Mouse (Mus musculus) heart, postnatal 14 days (tissue): ENCODE measurements at regions not wholly inside any gene's neighbourhood (a gene's known extent, or its start where the extent isn't known, plus 50 kb on each side); places are given as distances from the start of the nearest gene placed in this dataset.
"Not testable (repeated sequence)": the region's sequence is repeated elsewhere in the genome, so short reads cannot be mapped to it uniquely, and the experiment has no call there.

Experiments
- DNase-seq, 2 experiments: peaks; one replicate each; pipeline ENCODE4 v3.0.0; 2021 to 2022
- intact Hi-C: fragments of 180-260 bp; cut with DNase I; formaldehyde crosslinking; loops from one replicate; pipeline ENCODE4 v1.15.1; 2025

DNA sequence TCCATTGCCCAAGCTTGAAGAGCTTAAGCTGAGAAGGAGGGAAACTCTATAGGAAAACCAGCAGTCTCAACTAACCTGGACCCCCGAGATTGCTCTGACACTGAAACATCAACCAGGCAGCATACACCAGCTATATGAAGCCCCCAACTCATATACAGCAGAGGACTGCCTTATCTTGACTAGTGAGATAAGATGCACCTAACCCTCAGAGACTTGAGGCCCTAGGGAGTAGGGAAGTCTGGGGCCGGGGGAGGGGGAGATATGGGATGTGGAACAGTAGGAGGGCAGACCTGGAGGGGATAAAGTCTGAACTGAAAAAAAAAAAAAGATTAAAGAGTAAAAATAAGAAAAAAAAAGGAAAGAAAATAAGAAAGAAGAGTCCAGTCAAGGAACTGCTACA is 540.5 kb upstream of the Pkdcc start:
- no peak for DNase-seq
- intact Hi-C loops: no loop called here

- DNase-seq, intact Hi-C loops: not testable (repeated sequence)
Observed at GRCm38 (mm10) chr17:82666557-82666956, 548.5 kb upstream of the Pkdcc start.

GRCm38 (mm10) chr17:82664352-82664751 is 550.7 kb upstream of the Pkdcc start:
- DNase-seq: no peak
- intact Hi-C loops: no loop called here

GRCm38 (mm10) chr17:82636459-82637189 is 578.5 kb upstream of the Pkdcc start:
- intact Hi-C loops: no loop called here
- no peak for DNase-seq

GRCm38 (mm10) chr17:82635849-82636248 is 579.2 kb upstream of the Pkdcc start:
- no peak for DNase-seq
- intact Hi-C loops: no loop called here

DNA sequence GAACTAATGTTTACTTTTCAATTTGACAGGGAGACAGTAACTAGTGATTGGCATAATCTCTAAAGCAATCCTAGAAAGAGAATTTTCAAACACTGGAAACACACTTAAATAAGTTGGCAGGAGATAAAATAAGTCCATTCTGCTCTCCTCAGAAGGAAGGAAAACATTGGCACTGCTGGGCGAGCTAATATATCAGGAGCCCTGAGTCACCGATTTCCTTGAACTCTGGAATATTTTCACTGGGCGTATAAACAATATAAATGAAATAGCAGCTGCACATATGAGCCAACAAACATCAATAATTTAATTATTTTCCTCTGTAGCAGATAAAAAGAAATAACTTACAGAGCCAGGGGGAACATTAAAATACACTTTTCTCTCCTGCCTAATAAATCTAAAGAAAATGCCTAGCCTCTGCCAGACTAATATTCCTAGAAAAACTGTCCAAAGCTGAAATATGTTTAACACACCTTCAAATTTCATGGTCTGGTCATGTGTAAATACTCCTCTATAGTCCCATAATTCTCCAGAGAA is 608.4 kb upstream of the Pkdcc start:
- intact Hi-C loops: no loop called here
- DNase-seq: no peak

GRCm38 (mm10) chr17:82583801-82584200 is 631.3 kb upstream of the Pkdcc start:
- DNase-seq: no peak
- intact Hi-C loops: no loop called here

- intact Hi-C loops: no loop called here
- peak; percentile 8 to 24 for DNase-seq
Observed at GRCm38 (mm10) chr17:82533521-82533920, 681.6 kb upstream of the Pkdcc start.

DNA sequence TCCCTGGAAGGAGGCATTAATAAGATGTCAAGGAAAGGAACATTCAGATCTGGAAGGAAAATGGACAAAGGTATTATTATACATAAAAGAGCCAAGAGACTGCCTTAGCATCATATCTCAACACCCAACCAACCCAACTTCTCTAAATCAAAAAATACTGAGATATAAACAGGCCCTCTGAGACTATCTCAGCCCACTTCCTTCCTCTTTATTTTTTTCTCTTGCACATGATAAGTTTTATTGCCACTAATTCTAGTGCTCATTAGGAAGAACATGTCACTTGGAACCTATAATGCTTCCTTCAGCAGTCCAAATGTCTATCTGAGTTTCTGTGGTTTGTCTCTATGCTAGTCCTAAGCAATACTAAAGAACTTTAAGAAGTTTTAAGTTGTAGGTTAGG is 697.0 kb upstream of the Pkdcc start:
- intact Hi-C loops: no loop called here
- DNase-seq: no peak

- intact Hi-C loops: no loop called here
- DNase-seq: no peak
Observed at GRCm38 (mm10) chr17:82516850-82517249, 698.2 kb upstream of the Pkdcc start.

GRCm38 (mm10) chr17:82513816-82514215 is 701.3 kb upstream of the Pkdcc start:
- DNase-seq: no peak
- intact Hi-C loops: no loop called here

GRCm38 (mm10) chr17:82504291-82504690 is 710.8 kb upstream of the Pkdcc start:
- intact Hi-C loops: no loop called here

GRCm38 (mm10) chr17:82485544-82485943 is 729.5 kb upstream of the Pkdcc start:
- intact Hi-C loops: no loop called here
- DNase-seq: no peak

More at GRCm38 (mm10) chr17:82504291-82504690, 710.8 kb upstream of the Pkdcc start:
- no peak for DNase-seq

DNA sequence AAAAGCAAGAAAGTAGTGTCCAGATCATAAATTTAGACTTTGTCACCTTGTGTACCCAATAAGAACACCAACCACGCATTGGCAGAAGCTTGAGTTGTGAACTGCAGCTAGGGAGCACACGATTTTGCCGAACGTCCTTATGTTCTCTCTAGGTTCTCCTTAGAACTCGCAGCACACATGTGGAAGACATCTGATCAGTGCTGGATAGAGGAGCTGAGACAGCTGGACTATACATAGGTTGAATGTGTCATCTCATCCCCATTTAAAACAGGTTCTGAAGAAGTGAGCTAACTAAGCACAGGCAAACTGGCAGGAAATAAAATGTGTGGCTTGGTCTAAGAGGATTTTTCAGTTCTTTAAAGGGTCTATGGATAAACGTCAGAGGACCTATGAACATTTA is 730.5 kb upstream of the Pkdcc start:
- intact Hi-C loops: no loop called here
- no peak for DNase-seq

DNA sequence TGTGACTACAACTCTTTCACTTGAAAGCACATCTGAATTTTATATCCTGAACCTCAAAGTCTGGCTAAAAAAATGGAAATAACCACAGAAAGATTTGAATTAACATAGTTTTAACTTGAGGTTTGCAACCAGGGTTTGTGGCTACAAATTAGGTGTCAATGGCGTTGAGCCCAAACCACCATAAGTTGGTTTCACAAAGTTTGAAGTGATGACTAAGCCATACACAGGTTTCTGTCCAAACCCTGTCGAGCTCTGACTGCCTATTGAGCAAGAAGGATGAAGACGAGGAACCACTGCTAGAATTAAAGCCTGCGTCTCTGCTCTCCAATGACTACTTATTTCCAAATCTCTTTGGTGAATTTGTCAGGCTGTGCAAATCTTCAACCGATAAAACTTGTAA is 719.8 kb upstream of the Slc8a1 start:
- intact Hi-C loops: no loop called here
- DNase-seq: no peak

GRCm38 (mm10) chr17:82453847-82454246 is 715.7 kb upstream of the Slc8a1 start:
- DNase-seq: no peak
- intact Hi-C loops: no loop called here

DNA sequence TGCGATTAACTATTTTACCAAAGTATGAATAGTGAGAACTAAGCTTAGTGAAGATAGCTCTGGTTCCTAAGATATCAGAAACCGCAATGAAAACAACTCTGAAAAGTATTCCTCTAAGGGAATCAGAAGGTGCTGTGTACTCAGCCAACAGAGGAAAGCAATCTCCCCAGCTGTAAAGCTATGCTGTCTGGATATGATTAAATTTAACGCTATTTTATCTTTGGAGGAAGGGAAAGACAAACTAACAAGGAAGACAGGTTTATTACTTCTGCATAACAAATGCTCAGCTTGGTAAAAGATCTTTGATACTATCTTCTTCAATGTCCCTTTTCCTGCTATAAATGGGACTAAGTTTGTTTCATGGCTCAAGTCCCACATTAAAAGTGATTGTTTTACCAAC is 700.9 kb upstream of the Slc8a1 start:
- DNase-seq: no peak
- intact Hi-C loops: no loop called here

DNA sequence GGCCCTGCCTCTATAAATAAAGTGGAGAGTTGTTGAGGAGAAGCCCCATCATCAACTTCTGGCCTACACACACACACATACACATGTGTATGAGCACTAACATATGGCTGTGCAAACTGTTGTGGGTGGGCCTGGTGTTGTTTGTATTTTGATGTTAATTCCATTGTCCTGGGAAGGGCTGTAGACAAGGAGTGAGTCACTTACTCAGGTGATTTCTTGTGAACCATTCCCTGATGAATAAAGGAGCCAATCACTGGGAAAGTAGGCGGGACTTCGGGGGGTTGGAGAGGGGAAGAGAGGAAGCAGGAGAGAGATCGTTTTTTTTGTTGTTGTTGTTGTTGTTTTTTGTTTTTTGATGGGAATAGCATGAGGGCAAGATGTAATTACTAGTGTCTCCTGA is 699.0 kb upstream of the Slc8a1 start:
- DNase-seq: no peak
- intact Hi-C loops: no loop called here

DNA sequence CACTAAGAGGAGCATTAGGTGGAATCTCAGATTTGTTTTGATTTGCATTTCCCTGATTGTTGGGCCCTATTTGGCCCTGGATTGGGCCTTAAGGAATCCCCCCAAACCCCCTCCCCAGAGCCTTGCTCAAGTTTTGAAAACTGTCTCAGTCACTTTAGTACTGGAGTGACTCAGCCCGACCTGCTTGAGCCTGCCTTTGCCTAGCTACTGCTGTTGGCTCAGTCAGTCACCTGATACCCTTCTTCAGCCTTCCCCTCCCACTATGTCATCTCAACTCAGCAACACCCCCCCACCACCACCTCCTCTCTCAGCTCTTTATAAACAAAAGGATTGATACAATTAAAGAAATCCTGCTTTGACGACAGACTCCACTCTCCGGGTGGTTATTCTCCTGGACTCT is 694.5 kb upstream of the Slc8a1 start:
- DNase-seq: no peak
- intact Hi-C loops: no loop called here

DNA sequence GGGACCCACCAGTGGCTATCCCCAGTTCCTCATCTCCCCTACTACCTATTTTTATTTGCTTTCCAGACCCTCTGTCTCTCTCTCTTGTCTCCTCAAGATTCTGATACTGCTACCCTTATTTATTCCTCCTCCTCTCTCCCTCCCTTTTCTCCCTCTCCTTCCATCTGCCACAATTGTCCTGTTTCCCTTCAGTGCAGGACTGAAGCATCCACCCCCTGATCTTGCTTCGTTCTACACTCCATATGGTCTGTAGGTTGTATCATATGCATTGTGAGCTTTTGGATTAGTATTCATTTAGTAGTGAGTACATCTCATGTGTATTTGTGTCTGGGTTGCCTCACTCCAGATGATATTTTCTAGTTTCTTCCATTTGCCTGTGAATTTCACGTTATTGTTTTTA is 670.1 kb upstream of the Slc8a1 start:
- intact Hi-C loops: no loop called here
- no peak for DNase-seq

DNA sequence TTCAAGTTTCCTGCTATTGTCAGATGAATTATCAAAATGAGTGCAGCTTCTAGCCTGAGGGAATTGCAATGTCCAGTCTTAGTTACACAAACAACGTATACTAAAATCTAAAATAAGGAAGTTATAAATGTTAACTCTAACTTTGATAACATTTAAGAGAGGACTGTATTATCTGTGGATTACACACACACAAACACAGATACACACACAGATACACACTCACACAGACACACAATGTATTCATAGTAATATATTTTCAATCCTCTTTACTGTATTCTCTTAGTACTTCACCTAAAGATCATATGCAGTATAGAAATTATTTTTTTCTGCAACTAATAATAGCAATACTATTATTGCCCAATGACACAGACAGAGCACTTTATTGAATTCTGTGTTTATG is 661.2 kb upstream of the Slc8a1 start:
- intact Hi-C loops: no loop called here
- no peak for DNase-seq

- intact Hi-C loops, DNase-seq: not testable (repeated sequence)
Observed at GRCm38 (mm10) chr17:82379371-82379770, 641.2 kb upstream of the Slc8a1 start.
